Mouse (Mus musculus): Measurements from ENCODE around the gene Padi4.
A peak's percentile ranks its signal among the peaks of the same experiment; 100 is the strongest.

The Padi4 gene

DNA sequence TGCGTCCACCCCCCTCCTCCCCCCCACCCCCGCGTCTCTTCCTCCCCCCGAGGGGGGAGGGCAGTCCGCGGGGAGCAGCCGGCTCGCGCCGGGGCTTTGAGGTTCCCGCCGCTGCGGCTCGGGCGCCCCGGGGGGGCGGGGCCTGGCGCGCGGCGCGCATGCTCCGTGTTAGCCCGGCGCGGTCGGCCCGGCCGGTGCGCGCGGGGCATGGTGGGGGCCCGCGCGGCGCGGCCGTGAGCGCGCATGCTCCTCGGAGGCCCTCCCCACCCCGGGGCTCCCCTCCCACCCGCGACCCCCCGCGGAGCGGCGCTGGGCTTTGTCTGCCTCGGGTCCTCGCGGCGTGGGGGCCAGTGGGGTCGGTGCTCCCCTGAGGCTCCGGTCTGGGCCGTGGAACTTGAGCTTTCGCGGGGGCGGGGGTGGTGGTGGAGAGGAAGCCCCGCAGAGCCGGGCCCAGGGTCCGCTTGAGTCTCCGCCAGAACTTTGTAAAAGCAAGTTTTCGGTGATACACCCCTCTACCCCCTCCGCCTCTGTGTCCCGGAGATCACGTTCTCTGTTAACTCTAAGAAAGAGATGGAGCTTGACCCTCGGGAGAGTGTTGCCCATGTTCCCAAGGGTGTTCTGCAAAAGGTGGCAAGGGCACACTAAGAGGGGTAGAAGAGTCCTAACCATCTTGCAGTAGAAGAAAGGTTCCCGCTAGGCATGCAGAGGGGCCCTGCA is 71.3 kb downstream of the Padi4 start:
- peak; percentile 74 to 86 for DNase-seq (ENCODE audit: low spot score in 2 of 2)

- peak; percentile 58 to 62 for DNase-seq (ENCODE audit: low spot score in 2 of 2)
Observed at GRCm38 (mm10) chr4:140701716-140702561, 72.1 kb downstream of the Padi4 start.

- DNase-seq (ENCODE audit: low spot score in 2 of 2): peak; percentile 70 to 83
Observed at GRCm38 (mm10) chr4:140701049-140701715, 72.9 kb downstream of the Padi4 start.

GRCm38 (mm10) chr4:140700269-140701018 is 73.6 kb downstream of the Padi4 start, which contains the start of gene Rcc2:
Gene Rcc2, plus strand, starts transcription at chr4:140700541.
- no peak for DNase-seq (ENCODE audit: low spot score in 2 of 2)

DNA sequence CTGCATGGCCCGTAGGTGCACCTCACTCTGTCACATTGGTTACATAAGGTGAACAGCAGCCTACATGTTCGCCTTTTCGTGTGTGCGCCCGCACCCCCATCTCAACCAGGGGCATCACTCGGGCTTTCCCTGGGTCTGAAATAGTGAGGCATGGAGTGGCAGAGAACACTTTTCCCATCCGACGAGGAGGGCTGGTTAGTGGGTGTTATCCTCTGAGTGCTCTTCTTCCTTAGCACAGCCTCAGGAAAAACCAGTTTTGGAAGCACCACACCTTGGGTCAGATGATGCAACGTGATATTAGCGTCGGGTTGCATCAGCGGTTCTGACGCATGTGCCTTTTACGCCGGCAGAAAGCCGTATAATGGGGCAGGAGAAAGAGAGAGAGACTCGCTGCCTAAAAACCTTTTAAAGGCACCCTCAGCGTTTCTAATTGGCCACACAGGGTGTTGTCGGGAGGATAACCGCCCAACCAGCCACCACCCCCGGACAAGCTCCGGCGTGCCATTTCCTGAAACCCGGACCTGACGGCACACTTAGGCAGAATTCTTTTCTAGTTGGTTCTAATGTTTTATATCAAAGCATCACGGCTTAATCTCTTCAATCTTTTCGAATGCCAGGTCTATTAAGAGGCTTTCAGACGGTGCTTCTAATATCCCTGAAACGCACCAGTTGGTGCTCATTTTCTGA is 74.5 kb downstream of the Padi4 start:
- peak; percentile 42 to 54 for DNase-seq (ENCODE audit: low spot score in 2 of 2)

Data from thymus, postnatal 10 days (tissue).